Mouse (Mus musculus): ENCODE measurements around the gene Txndc16.

- TF ChIP-seq CTCF (IDR thresholded peaks at IDR 0.05; ENCODE audit: low read depth) (no peak), EP300 (IDR thresholded peaks at IDR 0.05; ENCODE audit: low read depth) (no peak)
Measured at GRCm38 (mm10) chr14:45181611-45182010, 38.5 kb downstream of the Txndc16 start.
